Comparison of ENCODE assay signal across 12 mouse cellular contexts in genomic region chr16:22734529-22735022, GRCm38 (mm10).
DNase-seq lines count a peak whose midpoint lies in the region; ATAC-seq and TF ChIP-seq lines count a peak whose summit lies in the region.
"Had no signal": no experiment of that assay in that cellular context is flagged by ENCODE, and none has a peak within 500 bp of the region (broad histone marks: within the 10 kb centered on the region; RNA-seq: fewer than 3 reads in every experiment).

No protein-coding gene starts in this region.

- TF ChIP-seq CTCF in lung, postnatal 0 days (IDR thresholded peaks at IDR 0.05), result no peak
- TF ChIP-seq CTCF in forebrain, postnatal 0 days (IDR thresholded peaks at IDR 0.05; ENCODE audit: low read depth), result no peak

- ATAC-seq in lung, postnatal 0 days, result peak; percentile 20
- peak; percentile 62 for ATAC-seq in forebrain, postnatal 0 days
- peak; percentile 52; the same call in 1 of the 2 replicates for ATAC-seq in midbrain, embryonic 11.5 days (ENCODE audit: low FRiP score)
- ATAC-seq: liver, postnatal 0 days had no signal

- no peaks in the 10 kb centered on the region for H3K27me3 ChIP-seq in lung, postnatal 0 days (replicated peaks; ENCODE audit: insufficient read depth, low read length)
- H3K27me3 ChIP-seq in forebrain, postnatal 0 days (ENCODE audit: insufficient read depth, low read length), result no peaks in the 10 kb centered on the region
- peaks cover 3% of the 10 kb centered on the region; the same call in 1 of the 2 replicates for H3K27me3 ChIP-seq in midbrain, embryonic 11.5 days (ENCODE audit: control insufficient read depth, insufficient read depth, low read length)

- H3K36me3 ChIP-seq in lung, postnatal 0 days (ENCODE audit: insufficient read depth, low read length), result no peaks in the 10 kb centered on the region
- no peaks in the 10 kb centered on the region for H3K36me3 ChIP-seq in forebrain, postnatal 0 days (ENCODE audit: insufficient read depth)
- no peaks in the 10 kb centered on the region for H3K36me3 ChIP-seq in midbrain, embryonic 11.5 days (ENCODE audit: control insufficient read depth, insufficient read depth, low read length)
- H3K36me3 ChIP-seq: G1E had no signal

- no peak overlapping the region for H3K27ac ChIP-seq in lung, postnatal 0 days (ENCODE audit: low read length)
- no peak overlapping the region for H3K27ac ChIP-seq in forebrain, postnatal 0 days (ENCODE audit: low read depth, low read length)
- no peak overlapping the region for H3K27ac ChIP-seq in midbrain, embryonic 11.5 days (ENCODE audit: low read depth, low read length)

- no peaks in the 10 kb centered on the region for H3K4me1 ChIP-seq in lung, postnatal 0 days (ENCODE audit: insufficient read depth, low read depth, low read length)
- H3K4me1 ChIP-seq in forebrain, postnatal 0 days (ENCODE audit: insufficient read depth), result no peaks in the 10 kb centered on the region
- peaks cover 9% of the 10 kb centered on the region for H3K4me1 ChIP-seq in midbrain, embryonic 11.5 days (ENCODE audit: control insufficient read depth, insufficient read depth, low read length)

- no peak overlapping the region for H3K4me3 ChIP-seq in lung, postnatal 0 days (ENCODE audit: low read depth, low read length)
- H3K4me3 ChIP-seq in forebrain, postnatal 0 days (ENCODE audit: low read depth, low read length), result no peak overlapping the region
- no peak overlapping the region for H3K4me3 ChIP-seq in midbrain, embryonic 11.5 days (ENCODE audit: low read depth, low read length)

- H3K4me2 ChIP-seq in lung, postnatal 0 days (replicated peaks; ENCODE audit: low read depth, low read length), result no peak overlapping the region
- no peak overlapping the region for H3K4me2 ChIP-seq in forebrain, postnatal 0 days (ENCODE audit: low read depth)
- H3K4me2 ChIP-seq in midbrain, embryonic 11.5 days, result no peak overlapping the region; the same call in 1 of the 2 replicates

- H3K9me3 ChIP-seq in lung, postnatal 0 days (ENCODE audit: low read length), result no peaks in the 10 kb centered on the region
- H3K9me3 ChIP-seq in forebrain, postnatal 0 days (ENCODE audit: low read length), result no peaks in the 10 kb centered on the region
- no peaks in the 10 kb centered on the region for H3K9me3 ChIP-seq in midbrain, embryonic 11.5 days (ENCODE audit: control insufficient read depth, low read length)
- H3K9me3 ChIP-seq: G1E had no signal

- DNase-seq in lung, postnatal 0 days (ENCODE audit: low spot score), result no peak
- no peak for DNase-seq in lung, postnatal 14 days
- peak; percentile 22 for DNase-seq in forebrain, postnatal 0 days
- peak; percentile 85 for DNase-seq in midbrain, embryonic 11.5 days (ENCODE audit: low spot score, missing footprints)
- DNase-seq in right cerebral cortex, adult 18-20 months, result no peak
- no peak for DNase-seq in testis, postnatal 10 days (ENCODE audit: low spot score)
- DNase-seq in layer of hippocampus, postnatal 10 days (ENCODE audit: low spot score in 2 of 2), result no peak
- DNase-seq: cerebellum, adult 11-12 months; layer of hippocampus, adult 9-11 months; liver, postnatal 0 days; thymus, adult 2 months had no signal

- TF ChIP-seq EP300 in lung, postnatal 0 days (IDR thresholded peaks at IDR 0.05), result no peak

- H3K9ac ChIP-seq in lung, postnatal 0 days (replicated peaks; ENCODE audit: low read depth), result no peak overlapping the region
- H3K9ac ChIP-seq in forebrain, postnatal 0 days, result no peak overlapping the region
- H3K9ac ChIP-seq in midbrain, embryonic 11.5 days (ENCODE audit: low read length), result no peak overlapping the region
- H3K9ac ChIP-seq: liver, postnatal 0 days had no signal

- WGBS in lung, postnatal 0 days, result 64% methylated on average over 10 of the region's 10 CpGs
- 34% methylated on average over 10 of the region's 10 CpGs for WGBS in forebrain, postnatal 0 days
- whole genome bisulfite sequencing in midbrain, embryonic 11.5 days, result 32% methylated on average over 10 of the region's 10 CpGs

Comparison
In these comparisons a context has a peak if more than half of its experiments do, and no peak if none do; other contexts are left out.
1. DNase-seq: peak in forebrain, postnatal 0 days (single experiment) and midbrain, embryonic 11.5 days (single experiment); none in lung, postnatal 0 days (single experiment), lung, postnatal 14 days (single experiment), right cerebral cortex, adult 18-20 months (single experiment), testis, postnatal 10 days (single experiment) and layer of hippocampus, postnatal 10 days (0 of 2).
2. Peak in every context shown above with its lines, with median percentiles within 50 percentile points of each other: ATAC-seq.